Mouse (Mus musculus) fibroblast of lung, adult 2 months (primary cell): Measurements from ENCODE around the gene Olfr466.
A peak's percentile ranks its signal among the peaks of the same experiment; 100 is the strongest.

Experiments
- DNase-seq: peaks from one replicate; pipeline ENCODE4 v3.0.0-alpha.2; 2011; ENCODE audit warnings: low read depth

The Olfr466 gene

DNA sequence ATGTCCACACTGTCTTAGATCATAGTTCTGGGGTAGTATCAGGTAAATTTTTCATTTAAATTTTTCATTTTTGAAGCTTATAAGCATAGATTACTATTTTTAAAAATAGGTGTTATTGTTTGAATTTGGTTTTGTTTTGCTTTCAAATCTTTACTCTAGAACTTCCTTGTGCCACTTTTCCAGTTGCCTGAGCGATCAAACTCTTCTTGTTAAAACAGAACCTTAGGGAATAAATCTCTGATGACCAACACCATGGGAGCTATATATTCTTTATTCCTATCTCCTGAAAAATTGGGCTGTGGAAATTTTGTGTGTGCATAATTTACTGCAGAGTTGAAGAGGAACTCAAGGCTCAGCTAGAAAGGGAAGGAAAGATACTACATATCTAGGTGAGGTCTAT lies at the start of gene Olfr466:
Gene Olfr466, plus strand, starts transcription at position 301 of the 400 bp plus-strand sequence.
- no peak for DNase-seq

DNA sequence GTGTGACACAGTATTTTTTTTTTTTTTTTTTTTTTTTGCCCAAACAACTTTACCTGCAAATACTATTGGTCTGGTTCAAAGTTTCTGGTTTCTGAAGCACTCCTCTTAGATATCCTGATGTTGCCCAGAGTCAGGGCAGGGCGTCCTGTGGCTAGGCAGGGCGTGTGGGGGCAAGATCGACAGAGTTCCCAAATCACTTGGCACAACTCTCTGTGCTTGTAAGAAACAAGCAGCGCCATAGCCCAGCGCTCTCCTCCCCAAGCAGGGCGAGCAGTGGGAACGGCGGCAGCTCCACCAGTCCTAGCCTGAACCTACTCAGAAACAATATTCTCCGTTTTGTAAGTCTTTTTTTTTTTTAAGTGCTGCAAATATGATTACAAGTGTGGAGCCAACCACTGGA lies 49.4 kb upstream of the Olfr466 start:
- no peak for DNase-seq

DNA sequence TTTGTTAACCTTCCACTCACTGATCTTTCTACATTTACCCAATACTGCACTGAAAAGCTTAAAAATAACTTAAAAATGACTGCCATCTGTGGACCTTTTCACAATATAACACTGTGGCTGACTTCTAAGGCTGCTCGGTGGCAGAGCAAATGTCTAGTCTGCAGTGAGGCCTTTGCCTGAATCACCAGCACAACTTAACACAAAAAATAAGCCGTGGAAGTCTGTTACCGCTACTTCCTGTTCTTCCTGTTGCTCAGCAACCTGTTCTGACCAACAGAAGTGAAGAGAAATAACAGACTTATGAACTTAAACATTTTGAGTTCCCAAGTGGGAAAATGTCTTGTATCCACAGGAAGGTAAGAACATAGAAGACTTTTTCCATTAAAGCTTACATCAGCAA lies 48.8 kb upstream of the Olfr466 start:
- DNase-seq, result no peak

DNA sequence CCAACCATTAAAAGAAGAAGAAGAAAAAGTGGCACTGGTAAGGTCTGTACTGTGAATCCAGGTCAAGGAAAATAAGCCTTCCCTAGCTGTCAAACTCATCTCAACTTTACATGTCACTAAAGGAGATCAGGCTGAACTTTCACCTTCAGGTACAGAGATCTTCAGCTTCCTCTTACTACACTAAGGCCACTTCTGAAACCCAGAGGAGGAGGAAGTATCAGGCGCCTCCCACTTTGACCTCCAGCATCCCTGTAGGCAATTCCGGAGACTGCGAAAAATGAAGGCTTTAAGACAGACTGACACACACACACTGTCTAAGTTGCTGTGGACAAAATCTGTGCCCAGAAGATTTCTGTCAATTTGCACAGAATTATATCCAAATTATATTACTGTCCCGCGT lies 38.1 kb upstream of the Olfr466 start:
- no peak for DNase-seq

DNA sequence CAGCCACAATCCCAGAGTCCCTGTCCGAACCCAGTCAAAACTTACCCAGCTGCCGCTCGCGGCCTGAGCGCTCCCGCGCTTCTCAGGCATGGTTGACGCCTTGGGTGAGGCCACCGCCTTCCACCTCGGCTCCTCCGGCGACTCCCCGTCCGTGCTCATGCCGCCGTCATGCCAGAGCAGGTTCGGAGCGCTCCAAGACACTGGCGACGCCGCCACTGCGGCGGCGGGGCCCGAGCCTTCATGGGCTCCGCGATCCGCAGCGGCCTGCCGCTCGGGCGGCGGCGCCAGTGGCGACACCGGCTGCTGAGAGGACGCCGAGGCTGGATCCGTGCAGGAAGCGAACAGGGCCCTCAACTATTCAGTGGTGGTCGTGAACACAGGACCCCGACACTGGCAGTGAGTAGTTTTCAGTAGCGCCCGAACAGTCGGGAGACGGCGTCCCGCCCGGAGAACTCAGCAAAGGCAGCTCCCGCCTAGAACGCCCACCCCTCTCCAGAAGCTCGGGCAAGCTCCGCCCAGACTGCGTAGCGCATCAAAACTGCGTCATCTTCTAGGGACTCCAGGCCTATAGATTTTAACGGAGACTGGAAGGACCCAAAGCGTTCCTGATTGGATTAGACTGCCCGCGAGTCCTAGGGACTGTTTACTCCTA lies 37.5 kb upstream of the Olfr466 start, which contains the start of gene Mfsd14b:
Gene Mfsd14b, minus strand, starts transcription at position 517 of the 652 bp plus-strand sequence.
- DNase-seq, result peak; percentile 81

DNA sequence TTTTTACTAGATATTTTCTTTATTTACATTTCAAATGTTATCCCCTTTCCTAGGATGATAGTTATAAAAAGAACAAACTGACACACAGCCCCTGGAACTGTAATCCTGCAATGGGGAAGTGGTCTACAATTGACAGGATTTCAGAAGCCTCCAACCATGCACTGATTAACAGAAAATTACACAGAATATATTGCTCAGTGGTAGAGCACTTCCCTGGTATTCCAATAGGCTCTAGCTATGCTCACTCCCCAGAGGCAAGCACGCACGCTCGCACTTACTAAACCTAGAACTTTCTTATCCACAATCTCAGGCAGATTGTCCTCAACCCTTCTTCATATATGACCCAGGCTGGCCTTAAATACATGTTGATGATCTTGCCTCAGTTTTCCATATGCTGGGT lies 36.8 kb upstream of the Olfr466 start:
- no peak for DNase-seq

DNA sequence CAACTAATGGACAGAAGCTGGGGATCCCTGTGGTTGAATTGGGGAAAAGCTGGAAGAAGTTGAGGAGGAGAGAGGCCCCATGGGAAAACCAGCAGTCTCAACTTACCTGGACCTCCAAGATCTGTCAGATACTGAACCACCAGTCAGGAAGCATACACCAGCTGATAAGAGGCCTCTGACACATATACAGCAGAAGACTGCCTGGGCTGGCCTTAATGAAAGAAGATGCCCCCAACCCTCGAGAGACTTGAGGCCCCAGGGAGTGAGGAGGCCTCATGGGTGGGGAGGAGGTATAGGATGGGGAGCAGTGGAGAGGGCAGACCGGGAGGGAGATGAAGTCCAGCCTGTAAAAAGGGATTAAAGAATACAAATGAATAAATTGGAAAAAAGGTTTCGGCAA lies 29.1 kb upstream of the Olfr466 start:
- no peak for DNase-seq

DNA sequence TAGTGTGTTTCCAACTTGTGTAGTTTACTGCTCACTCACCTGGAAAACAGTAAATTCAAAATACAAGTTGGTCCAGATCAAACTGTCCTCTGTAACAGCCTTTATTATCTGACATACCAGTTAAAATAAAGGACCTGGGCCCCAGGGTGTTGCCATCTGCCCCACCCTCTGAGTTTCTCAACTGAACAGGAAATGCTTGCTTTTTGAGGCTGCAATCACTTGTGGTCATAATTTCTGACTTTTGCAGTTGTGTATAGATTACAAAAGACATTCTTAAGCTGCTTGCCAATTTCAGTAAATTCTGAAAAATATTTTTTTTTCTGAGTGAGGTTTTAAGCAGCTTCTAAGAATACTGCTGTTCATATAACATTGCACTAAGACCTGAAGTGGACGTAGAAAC lies 27.9 kb upstream of the Olfr466 start:
- no peak for DNase-seq

DNA sequence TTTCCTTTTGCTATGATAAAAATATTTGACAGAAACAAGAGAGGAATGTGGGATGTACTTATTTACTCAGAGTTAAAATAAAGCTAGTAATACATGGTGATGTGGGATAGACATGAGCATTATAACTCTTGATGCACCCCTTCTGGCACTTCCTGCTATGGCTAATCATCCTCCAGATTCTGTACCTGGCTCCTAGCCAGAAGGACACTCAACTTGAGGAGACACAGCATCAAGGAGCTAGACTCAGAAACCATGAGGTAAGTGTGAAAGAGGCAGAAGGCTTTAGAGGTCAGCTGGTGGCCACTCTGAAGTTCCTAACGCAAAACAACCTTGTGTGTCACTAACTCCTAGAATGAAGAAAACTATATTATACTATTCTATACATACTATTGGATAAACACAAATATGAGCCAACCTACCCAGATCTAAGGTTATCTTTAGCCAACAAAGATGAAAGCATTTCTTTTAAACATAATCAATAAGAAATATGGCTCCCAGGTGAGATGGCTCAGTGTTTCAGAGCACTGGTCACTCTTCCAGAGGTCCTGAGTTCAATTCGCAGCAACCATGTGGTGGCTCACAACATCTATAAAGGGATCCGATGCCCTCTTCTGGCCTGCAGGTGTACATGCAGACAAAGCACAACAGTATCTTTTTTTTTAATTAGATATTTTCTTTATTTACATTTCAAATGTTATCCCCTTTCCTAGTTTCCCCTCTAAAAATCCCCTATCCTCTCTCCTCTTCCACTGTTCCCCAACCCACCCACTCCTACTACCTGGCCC lies 22.8 kb upstream of the Olfr466 start:
- DNase-seq, result no peak

DNA sequence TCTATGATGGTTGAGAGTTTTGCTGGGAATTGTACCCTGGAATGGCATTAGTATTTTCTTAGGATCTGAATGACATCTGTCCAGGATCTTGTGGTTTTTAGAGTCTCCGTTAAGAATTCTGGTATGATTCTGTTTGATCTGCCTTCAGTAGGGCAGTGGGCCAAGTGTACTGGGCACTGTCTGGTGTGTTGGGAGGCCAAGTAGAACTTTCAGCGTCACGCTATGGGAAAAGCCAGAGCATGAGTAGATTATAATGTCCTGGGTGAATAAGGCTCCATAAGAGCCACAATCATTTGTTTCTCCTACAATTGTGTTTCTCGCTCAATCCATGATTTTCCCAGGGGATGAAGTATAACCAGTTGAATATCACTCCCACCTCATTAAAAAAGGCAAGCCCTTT lies 12.3 kb upstream of the Olfr466 start, which contains the start of gene Olfr465-ps1:
Gene Olfr465-ps1, plus strand, starts transcription at position 301 of the 400 bp plus-strand sequence.
- no peak for DNase-seq

DNA sequence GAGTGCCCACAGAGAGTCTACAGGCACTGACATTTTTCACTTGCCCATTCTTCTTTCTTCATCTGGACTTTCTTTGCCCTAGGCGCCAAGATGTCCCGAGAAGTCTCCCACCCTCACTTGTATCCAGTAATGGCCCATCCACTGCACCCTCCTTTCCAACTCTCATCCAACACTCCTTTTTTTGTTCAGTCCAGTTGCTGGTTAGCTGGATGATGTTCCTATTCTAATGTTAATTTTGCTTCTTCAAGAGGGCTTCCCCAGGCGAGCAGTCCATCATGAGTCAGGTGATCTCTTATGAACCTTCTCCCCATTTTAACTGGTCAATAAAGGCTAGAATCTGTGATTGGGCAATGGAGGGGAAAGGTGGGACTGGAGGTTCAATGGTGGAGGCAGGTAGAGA lies 24.1 kb downstream of the Olfr466 start:
- no peak for DNase-seq

DNA sequence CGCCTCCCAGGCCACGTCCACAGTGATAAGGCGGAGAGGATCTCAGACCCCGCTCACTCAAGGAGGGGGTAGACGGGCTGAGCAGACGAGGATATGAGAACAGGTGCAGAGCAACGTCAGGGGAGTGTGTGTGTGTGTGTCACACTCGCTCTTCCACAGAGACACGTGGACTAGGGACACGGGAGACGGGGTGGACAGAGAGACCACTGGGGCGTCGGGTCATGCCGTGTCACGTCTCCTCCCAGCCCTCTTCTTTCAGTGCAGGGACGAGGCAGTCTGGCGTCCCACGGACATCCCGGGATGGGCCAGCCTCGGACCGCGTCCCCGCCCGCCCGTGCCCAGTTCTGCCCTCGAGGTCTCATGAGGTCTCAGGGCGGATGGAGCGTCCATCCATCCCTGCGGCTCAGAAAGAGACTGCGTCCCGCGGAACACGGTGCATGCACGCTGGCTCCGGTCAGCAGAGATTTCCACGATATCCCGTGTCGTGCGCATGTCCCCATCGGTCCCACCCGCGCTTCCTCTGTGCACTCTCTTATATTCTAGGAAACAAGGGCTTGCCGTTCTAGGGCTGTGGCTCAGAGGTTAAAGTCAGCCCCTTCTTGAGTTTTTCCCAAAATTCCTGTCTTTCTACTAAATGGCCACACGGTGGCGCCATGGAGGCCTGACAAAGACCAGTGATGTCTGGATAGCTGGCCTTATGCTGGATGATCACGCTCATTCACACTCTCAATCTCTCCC lies 25.9 kb downstream of the Olfr466 start:
- peak; percentile 2 for DNase-seq

DNA sequence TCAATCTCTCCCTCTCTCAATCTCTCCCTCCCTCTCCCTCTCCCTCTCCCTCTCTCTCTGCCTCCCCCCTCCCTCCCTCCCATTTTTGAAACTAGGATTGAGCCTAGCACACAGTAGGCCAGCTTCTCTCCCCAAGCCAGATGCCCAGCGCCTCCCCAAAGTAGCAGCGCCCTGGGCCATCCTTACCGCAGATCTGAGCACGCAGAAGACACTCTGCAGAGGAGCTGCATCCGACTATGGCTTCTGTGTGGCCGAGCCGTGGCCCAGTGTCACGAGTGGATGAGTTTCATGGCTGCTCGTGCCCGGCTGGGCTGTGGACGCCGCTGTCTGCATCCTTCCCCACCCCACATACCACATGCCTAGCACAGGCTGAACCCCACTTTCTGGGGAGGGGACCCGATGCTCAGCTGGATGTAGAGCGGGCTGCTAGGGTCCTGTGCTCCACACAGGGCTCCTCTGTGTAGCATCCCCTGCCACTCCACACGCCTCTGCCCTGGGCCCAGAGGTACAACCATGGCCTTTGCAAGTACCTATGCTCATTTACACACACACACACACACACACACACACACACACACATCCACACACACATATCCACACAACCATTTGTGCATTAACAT lies 26.5 kb downstream of the Olfr466 start:
- no peak for DNase-seq

DNA sequence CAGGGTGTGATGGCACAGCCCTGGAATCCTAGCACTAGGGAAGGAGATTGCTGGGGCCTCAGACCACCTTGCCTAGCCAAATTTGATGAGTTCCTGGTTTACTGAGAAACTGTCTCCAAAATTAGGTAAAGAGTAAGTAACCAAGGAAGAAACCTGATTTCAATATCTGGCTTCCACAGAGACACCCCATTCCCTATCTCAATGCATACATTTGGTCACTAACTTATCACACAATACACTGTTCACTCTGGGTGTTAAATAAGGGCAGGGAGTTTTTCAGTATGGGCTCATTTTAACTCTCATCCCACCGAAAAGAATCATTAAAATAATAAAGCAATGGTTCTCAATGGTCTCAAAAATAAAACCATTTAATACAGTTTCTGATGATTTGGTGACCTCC lies 50.6 kb downstream of the Olfr466 start:
- no peak for DNase-seq
